In genomic region chr7:91431594-91432240, GRCm38 (mm10) we compare ENCODE assay signal across 9 mouse cellular contexts.
DNase-seq lines count a peak whose midpoint lies in the region; ATAC-seq and TF ChIP-seq lines count a peak whose summit lies in the region.
"Had no signal": no experiment of that assay in that cellular context is flagged by ENCODE, and none has a peak within 500 bp of the region (broad histone marks: within the 10 kb centered on the region; RNA-seq: fewer than 3 reads in every experiment).

No protein-coding gene starts in this region.

- ATAC-seq in forebrain, embryonic 12.5 days (ENCODE audit: low FRiP score): peak; percentile 52; the same call in 1 of the 2 replicates
- no peak for ATAC-seq in kidney, postnatal 0 days (replicated peaks; ENCODE audit: low FRiP score, low read depth)
- ATAC-seq in megakaryocyte, adult 5-6 weeks (ENCODE audit: poor library complexity, severe bottlenecking): peak; percentile 73; the same call in 1 of the 2 replicates

- no peak overlapping the region for H3K27ac ChIP-seq in CH12.LX (ENCODE audit: insufficient read depth, low read depth)
- H3K27ac ChIP-seq in forebrain, embryonic 12.5 days: no peak overlapping the region
- no peak overlapping the region for H3K27ac ChIP-seq in kidney, postnatal 0 days
- H3K27ac ChIP-seq: stomach, embryonic 15.5 days had no signal

- H3K27me3 ChIP-seq in CH12.LX (replicated peaks): no peaks in the 10 kb centered on the region
- H3K27me3 ChIP-seq in forebrain, embryonic 12.5 days: no peaks in the 10 kb centered on the region
- H3K27me3 ChIP-seq in kidney, postnatal 0 days (ENCODE audit: insufficient read depth, low read length): no peaks in the 10 kb centered on the region
- H3K27me3 ChIP-seq: stomach, embryonic 15.5 days had no signal

- H3K4me2 ChIP-seq in CH12.LX (ENCODE audit: insufficient read depth, low read depth, poor library complexity, severe bottlenecking): no peak overlapping the region
- no peak overlapping the region for H3K4me2 ChIP-seq in forebrain, embryonic 12.5 days
- no peak overlapping the region for H3K4me2 ChIP-seq in kidney, postnatal 0 days (ENCODE audit: low read length)
- H3K4me2 ChIP-seq: stomach, embryonic 15.5 days had no signal

- no peak for TF ChIP-seq EP300 in CH12.LX (IDR thresholded peaks at IDR 0.05; ENCODE audit: low read length)

- TF ChIP-seq CTCF in CH12.LX (conservative IDR thresholded peaks at IDR 0.05 in 1 of 2, IDR thresholded peaks at IDR 0.05 in 1 of 2; ENCODE audit: low read depth in 2 of 2, low read length in 2 of 2): peak; percentile 72
- TF ChIP-seq CTCF in kidney, postnatal 0 days (IDR thresholded peaks at IDR 0.05; ENCODE audit: low read depth): peak; percentile 91

- no peak overlapping the region for H3K9ac ChIP-seq in CH12.LX (ENCODE audit: insufficient read depth, low read depth)
- no peak overlapping the region for H3K9ac ChIP-seq in forebrain, embryonic 12.5 days
- H3K9ac ChIP-seq in kidney, postnatal 0 days (ENCODE audit: low read depth, low read length): no peak overlapping the region
- H3K9ac ChIP-seq: stomach, embryonic 15.5 days had no signal

- H3K4me1 ChIP-seq in CH12.LX (ENCODE audit: control insufficient read depth in 1 of 2, insufficient read depth in 2 of 2): no peaks in the 10 kb centered on the region
- no peaks in the 10 kb centered on the region; the same call in 1 of the 2 replicates for H3K4me1 ChIP-seq in forebrain, embryonic 12.5 days
- H3K4me1 ChIP-seq in kidney, postnatal 0 days (replicated peaks; ENCODE audit: insufficient read depth, low read length): no peaks in the 10 kb centered on the region
- H3K4me1 ChIP-seq: stomach, embryonic 15.5 days had no signal

- peak; percentile 79 for TF ChIP-seq RAD21 in CH12.LX (IDR thresholded peaks at IDR 0.05; ENCODE audit: low read depth, low read length)

- no peaks in the 10 kb centered on the region for H3K36me3 ChIP-seq in CH12.LX (replicated peaks in 1 of 2; ENCODE audit: control insufficient read depth in 1 of 2, insufficient read depth in 1 of 2, low read length in 1 of 2)
- H3K36me3 ChIP-seq in forebrain, embryonic 12.5 days (replicated peaks): no peaks in the 10 kb centered on the region
- no peaks in the 10 kb centered on the region for H3K36me3 ChIP-seq in kidney, postnatal 0 days (ENCODE audit: insufficient read depth, low read length)
- H3K36me3 ChIP-seq: stomach, embryonic 15.5 days had no signal

- no peak for TF ChIP-seq POLR2A in CH12.LX (IDR thresholded peaks at IDR 0.05; ENCODE audit: low read depth, low read length)

- dilution Hi-C loops in CH12.LX (cut with MboI; ENCODE audit: extremely low pct_ligation_motif_present, extremely low pct_unique_long_range_greater_than_20kb, low sequenced_read_pairs): no loop called here

- WGBS in forebrain, embryonic 12.5 days: 45% methylated on average over 11 of the region's 11 CpGs
- WGBS in kidney, postnatal 0 days: 40% methylated on average over 11 of the region's 11 CpGs

- no peak overlapping the region for H3K4me3 ChIP-seq in CH12.LX (replicated peaks in 1 of 3; ENCODE audit: low read depth in 2 of 3, low read length in 2 of 3, poor library complexity in 1 of 3)
- no peak overlapping the region for H3K4me3 ChIP-seq in forebrain, embryonic 12.5 days (replicated peaks)
- H3K4me3 ChIP-seq in kidney, postnatal 0 days (replicated peaks; ENCODE audit: low read depth, low read length): no peak overlapping the region
- H3K4me3 ChIP-seq: stomach, embryonic 15.5 days had no signal

- in situ Hi-C loops in CH12.LX (cut with MboI; ENCODE audit: low pct_ligation_motif_present, low pct_unique_long_range_greater_than_20kb, low sequenced_read_pairs): no loop called here

- H3K79me2 ChIP-seq in CH12.LX (replicated peaks; ENCODE audit: control insufficient read depth, extremely low read depth, insufficient read depth, poor library complexity, severe bottlenecking): no peaks in the 10 kb centered on the region

- peak; percentile 24 for DNase-seq in gastrocnemius, adult 18-20 months (ENCODE audit: low spot score)
- DNase-seq in gastrocnemius, adult 8-10 months (ENCODE audit: low spot score in 2 of 2): no peak
- peak; percentile 51 for DNase-seq in CH12.LX (ENCODE audit: extremely low read depth)
- DNase-seq in c-Kit-positive CD71-negative TER-119-negative erythroid progenitor cells, embryonic 14.5 days (ENCODE audit: low read depth): peak; percentile 13
- DNase-seq in kidney, postnatal 0 days (ENCODE audit: low spot score): peak; percentile 73
- DNase-seq in right cerebral cortex, postnatal 10 days (ENCODE audit: low spot score in 2 of 2): peak; percentile 77 to 78

- no peaks in the 10 kb centered on the region for H3K9me3 ChIP-seq in CH12.LX (replicated peaks; ENCODE audit: low read length)
- no peaks in the 10 kb centered on the region for H3K9me3 ChIP-seq in forebrain, embryonic 12.5 days
- H3K9me3 ChIP-seq in kidney, postnatal 0 days (replicated peaks; ENCODE audit: low read length): no peaks in the 10 kb centered on the region
- H3K9me3 ChIP-seq: stomach, embryonic 15.5 days had no signal

TF ChIP-seq in CH12.LX, 34 proteins besides CTCF, POLR2A, EP300 and RAD21:
- TF ChIP-seq POLR2AphosphoS2 (IDR thresholded peaks at IDR 0.05; ENCODE audit: low read depth, low read length) (no peak), BHLHE40 (IDR thresholded peaks at IDR 0.05; ENCODE audit: low read depth, low read length) (no peak), SMC3 (IDR thresholded peaks at IDR 0.05; ENCODE audit: low read depth, low read length) (peak; percentile 51), ZMIZ1 (IDR thresholded peaks at IDR 0.05; ENCODE audit: low read depth, low read length) (no peak), JUN (IDR thresholded peaks at IDR 0.05; ENCODE audit: insufficient read depth, low read depth, low read length) (no peak), USF1 (IDR thresholded peaks at IDR 0.05; ENCODE audit: low read depth, low read length) (no peak)

Comparison
In these comparisons a context has a peak if more than half of its experiments do, and no peak if none do; other contexts are left out.
1. DNase-seq: peak in gastrocnemius, adult 18-20 months (single experiment), CH12.LX (single experiment), c-Kit-positive CD71-negative TER-119-negative erythroid progenitor cells, embryonic 14.5 days (single experiment), kidney, postnatal 0 days (single experiment) and right cerebral cortex, postnatal 10 days (2 of 2); none in gastrocnemius, adult 8-10 months (0 of 2).